ENCODE assay signal across 28 mouse cellular contexts in genomic region chr10:28450642-28451041, GRCm38 (mm10).
DNase-seq lines count a peak whose midpoint lies in the region; ATAC-seq lines count a peak whose summit lies in the region.
"Had no signal": no experiment of that assay in that cellular context is flagged by ENCODE, and none has a peak within 500 bp of the region (broad histone marks: within the 10 kb centered on the region; RNA-seq: fewer than 3 reads in every experiment).

No protein-coding gene starts in this region.

- H3K9ac ChIP-seq in midbrain, embryonic 12.5 days (replicated peaks) = no peak overlapping the region
- no peak overlapping the region for H3K9ac ChIP-seq in midbrain, embryonic 13.5 days (replicated peaks)
- H3K9ac ChIP-seq: embryonic facial prominence, embryonic 12.5 days; hindbrain, embryonic 12.5 days; liver, embryonic 13.5 days; neural tube, embryonic 12.5 days had no signal

- H3K4me1 ChIP-seq in midbrain, embryonic 12.5 days = no peaks in the 10 kb centered on the region
- no peaks in the 10 kb centered on the region for H3K4me1 ChIP-seq in midbrain, embryonic 13.5 days (replicated peaks)
- H3K4me1 ChIP-seq: embryonic facial prominence, embryonic 12.5 days; hindbrain, embryonic 12.5 days; liver, embryonic 13.5 days; megakaryocyte, embryonic 14.5 days; neural tube, embryonic 12.5 days had no signal

- peak; percentile 27; the same call in 1 of the 2 replicates for ATAC-seq in midbrain, embryonic 12.5 days (ENCODE audit: low FRiP score, low read depth)
- ATAC-seq in midbrain, embryonic 13.5 days = no peak
- ATAC-seq: forebrain, embryonic 16.5 days; intestine, postnatal 0 days had no signal

- H3K9me3 ChIP-seq in midbrain, embryonic 12.5 days = no peaks in the 10 kb centered on the region
- H3K9me3 ChIP-seq in midbrain, embryonic 13.5 days = no peaks in the 10 kb centered on the region
- H3K9me3 ChIP-seq: embryonic facial prominence, embryonic 12.5 days; G1E; hindbrain, embryonic 12.5 days; liver, embryonic 13.5 days; megakaryocyte, embryonic 14.5 days; neural tube, embryonic 12.5 days had no signal

- H3K36me3 ChIP-seq in midbrain, embryonic 12.5 days = no peaks in the 10 kb centered on the region
- H3K36me3 ChIP-seq in midbrain, embryonic 13.5 days = no peaks in the 10 kb centered on the region
- H3K36me3 ChIP-seq: embryonic facial prominence, embryonic 12.5 days; G1E; hindbrain, embryonic 12.5 days; liver, embryonic 13.5 days; neural tube, embryonic 12.5 days had no signal

- DNase-seq in cerebellum, adult 11-12 months = peak; percentile 10
- DNase-seq in cerebellum, adult 11 months = no peak
- peak; percentile 34 for DNase-seq in cerebellum, adult 9-11 months
- DNase-seq in retina, embryonic 14.5 days (ENCODE audit: low spot score) = no peak
- DNase-seq in spleen, adult 18-20 months = no peak
- DNase-seq: adrenal gland, postnatal 10 days; embryo, embryonic 11 days; gastrocnemius, adult 2 months; gastrocnemius, postnatal 36 days; heart, adult 18-20 months; heart, postnatal 36 days; kidney, adult 9 months; kidney, postnatal 25 days; liver, embryonic 13.5 days; lung, postnatal 4 days; midbrain, embryonic 14.5 days; thymus, adult 18-20 months; thymus, postnatal 25 days had no signal

- no peak overlapping the region for H3K4me2 ChIP-seq in midbrain, embryonic 12.5 days (replicated peaks)
- H3K4me2 ChIP-seq in midbrain, embryonic 13.5 days (replicated peaks) = no peak overlapping the region
- H3K4me2 ChIP-seq: embryonic facial prominence, embryonic 12.5 days; heart, embryonic 11.5 days; hindbrain, embryonic 12.5 days; liver, embryonic 13.5 days; neural tube, embryonic 12.5 days had no signal

- WGBS in midbrain, embryonic 12.5 days = 38% methylated on average over 1 of the region's 1 CpGs
- WGBS in midbrain, embryonic 13.5 days = 38% methylated on average over 1 of the region's 1 CpGs

- H3K4me3 ChIP-seq in midbrain, embryonic 12.5 days = no peak overlapping the region
- no peak overlapping the region for H3K4me3 ChIP-seq in midbrain, embryonic 13.5 days (replicated peaks)
- H3K4me3 ChIP-seq: embryonic facial prominence, embryonic 12.5 days; gastrocnemius, adult 2 months; hindbrain, embryonic 12.5 days; liver, embryonic 13.5 days; megakaryocyte, embryonic 14.5 days; neural tube, embryonic 12.5 days had no signal

- H3K27ac ChIP-seq in midbrain, embryonic 12.5 days (replicated peaks) = no peak overlapping the region
- no peak overlapping the region for H3K27ac ChIP-seq in midbrain, embryonic 13.5 days
- H3K27ac ChIP-seq: embryonic facial prominence, embryonic 12.5 days; gastrocnemius, adult 2 months; hindbrain, embryonic 12.5 days; liver, embryonic 13.5 days; neural tube, embryonic 12.5 days had no signal

- no peaks in the 10 kb centered on the region for H3K27me3 ChIP-seq in midbrain, embryonic 12.5 days
- no peaks in the 10 kb centered on the region for H3K27me3 ChIP-seq in midbrain, embryonic 13.5 days
- H3K27me3 ChIP-seq: embryonic facial prominence, embryonic 12.5 days; hindbrain, embryonic 12.5 days; liver, embryonic 13.5 days; megakaryocyte, embryonic 14.5 days; neural tube, embryonic 12.5 days had no signal

Comparison
In these comparisons a context has a peak if more than half of its experiments do, and no peak if none do; other contexts are left out.
1. DNase-seq: peak in cerebellum, adult 11-12 months (single experiment) and cerebellum, adult 9-11 months (single experiment); none in cerebellum, adult 11 months (single experiment), retina, embryonic 14.5 days (single experiment) and spleen, adult 18-20 months (0 of 2).